29 mouse cellular contexts compared by ENCODE assay signal in the genomic region with DNA sequence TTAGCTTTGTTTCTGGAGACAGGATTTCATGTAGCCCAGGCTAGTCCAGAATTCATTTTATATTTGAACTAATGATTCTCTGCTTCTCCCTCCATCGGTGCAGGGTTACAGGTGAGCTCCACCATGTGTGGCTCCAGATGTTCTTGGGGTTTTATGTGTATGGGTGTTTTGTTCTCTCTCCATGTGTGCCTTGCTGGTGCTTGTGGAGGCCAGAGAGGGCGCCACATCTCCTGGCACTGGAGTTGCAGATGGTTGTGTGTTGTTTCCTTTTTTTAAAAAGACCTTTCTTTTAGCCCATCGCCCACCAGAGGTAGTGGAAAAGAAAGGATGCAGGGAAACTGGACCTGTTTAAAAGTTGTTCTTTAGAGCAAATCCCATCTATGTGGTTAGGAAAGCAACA. TPM values are rescaled to one million over a fixed set of nuclear protein-coding genes. Genes with fewer than 3 reads are reported as not detected.
DNase-seq lines count a peak whose midpoint lies in the region; ATAC-seq and TF ChIP-seq lines count a peak whose summit lies in the region.
"Had no signal": no experiment of that assay in that cellular context is flagged by ENCODE, and none has a peak within 500 bp of the region (broad histone marks: within the 10 kb centered on the region; RNA-seq: fewer than 3 reads in every experiment).

No protein-coding gene starts in this region.

- H3K4me3 ChIP-seq in forebrain, embryonic 16.5 days (replicated peaks; ENCODE audit: low read length) = no peak overlapping the region
- H3K4me3 ChIP-seq in forebrain, embryonic 10.5 days = no peak overlapping the region
- H3K4me3 ChIP-seq in left cerebral cortex, adult 2 months = no peak overlapping the region
- H3K4me3 ChIP-seq in E14TG2a.4 (replicated peaks; ENCODE audit: low read length) (no peak overlapping the region), MEL (ENCODE audit: control insufficient read depth in 1 of 2, insufficient read depth in 1 of 2, low read depth in 2 of 2, low read length in 2 of 2) (no peak overlapping the region)
- H3K4me3 ChIP-seq: embryonic facial prominence, embryonic 13.5 days; heart, embryonic 13.5 days; limb, embryonic 10.5 days; limb, embryonic 15.5 days; lung, embryonic 15.5 days; midbrain, embryonic 13.5 days; stomach, embryonic 15.5 days had no signal

- no peak for TF ChIP-seq POLR2A in MEL (IDR thresholded peaks at IDR 0.05; ENCODE audit: control insufficient read depth in 1 of 2, insufficient read depth in 1 of 2, low read depth in 1 of 2, low read length in 2 of 2, poor library complexity in 1 of 2)

- no peak for ATAC-seq in forebrain, embryonic 16.5 days
- ATAC-seq: hindbrain, embryonic 16.5 days; midbrain, embryonic 13.5 days had no signal

- no peaks in the 10 kb centered on the region for H3K9me3 ChIP-seq in forebrain, embryonic 16.5 days (ENCODE audit: control insufficient read depth, low read length)
- H3K9me3 ChIP-seq in forebrain, embryonic 10.5 days = no peaks in the 10 kb centered on the region
- H3K9me3 ChIP-seq in E14TG2a.4 (ENCODE audit: low read length) = no peaks in the 10 kb centered on the region
- no peaks in the 10 kb centered on the region for H3K9me3 ChIP-seq in MEL (replicated peaks; ENCODE audit: insufficient read depth, low read length)
- H3K9me3 ChIP-seq: embryonic facial prominence, embryonic 13.5 days; heart, embryonic 13.5 days; limb, embryonic 10.5 days; limb, embryonic 15.5 days; lung, embryonic 15.5 days; midbrain, embryonic 13.5 days; stomach, embryonic 15.5 days had no signal

- WGBS in forebrain, embryonic 16.5 days = 83% methylated on average over 3 of the region's 3 CpGs
- WGBS in forebrain, embryonic 10.5 days = 80% methylated on average over 3 of the region's 3 CpGs

- H3K36me3 ChIP-seq in forebrain, embryonic 16.5 days (ENCODE audit: control insufficient read depth, insufficient read depth) = no peaks in the 10 kb centered on the region
- H3K36me3 ChIP-seq in forebrain, embryonic 10.5 days (replicated peaks) = no peaks in the 10 kb centered on the region
- no peaks in the 10 kb centered on the region for H3K36me3 ChIP-seq in E14TG2a.4 (ENCODE audit: insufficient read depth, low read length)
- no peaks in the 10 kb centered on the region for H3K36me3 ChIP-seq in MEL (ENCODE audit: control insufficient read depth in 1 of 2, insufficient read depth in 2 of 2, low read length in 2 of 2)
- H3K36me3 ChIP-seq: embryonic facial prominence, embryonic 13.5 days; heart, embryonic 13.5 days; limb, embryonic 10.5 days; limb, embryonic 15.5 days; lung, embryonic 15.5 days; midbrain, embryonic 13.5 days; stomach, embryonic 15.5 days had no signal

- H3K4me1 ChIP-seq in forebrain, embryonic 16.5 days (replicated peaks; ENCODE audit: control insufficient read depth, insufficient read depth, low read length) = peaks cover 7% of the 10 kb centered on the region
- H3K4me1 ChIP-seq in forebrain, embryonic 10.5 days = peaks cover 6% of the 10 kb centered on the region; the same call in 1 of the 2 replicates
- H3K4me1 ChIP-seq in E14TG2a.4 (replicated peaks; ENCODE audit: low read depth, low read length) (peaks cover 52% of the 10 kb centered on the region), MEL (ENCODE audit: control insufficient read depth in 1 of 2, insufficient read depth in 2 of 2, low read length in 2 of 2) (0 out of 4 replicates have a peak, but pooled peaks cover 0 to 2% of the 10 kb centered on the region in 2 experiments)
- H3K4me1 ChIP-seq: heart, embryonic 13.5 days; lung, embryonic 15.5 days; midbrain, embryonic 13.5 days; stomach, embryonic 15.5 days had no signal

- H3K27ac ChIP-seq in forebrain, embryonic 16.5 days (ENCODE audit: low read length) = peak overlapping the region; percentile 41; the same call in 1 of the 2 replicates
- no peak overlapping the region for H3K27ac ChIP-seq in forebrain, embryonic 10.5 days
- H3K27ac ChIP-seq in left cerebral cortex, adult 2 months = no peak overlapping the region
- H3K27ac ChIP-seq in MEL (ENCODE audit: control insufficient read depth, low read depth, low read length) = no peak overlapping the region
- H3K27ac ChIP-seq: embryonic facial prominence, embryonic 13.5 days; heart, embryonic 13.5 days; limb, embryonic 10.5 days; limb, embryonic 15.5 days; liver, embryonic 14.5 days; lung, embryonic 15.5 days; midbrain, embryonic 13.5 days; stomach, embryonic 15.5 days had no signal

- DNase-seq in forebrain, embryonic 10.5 days (ENCODE audit: extremely low spot score, low spot score) = no peak
- no peak for DNase-seq in left cerebral cortex, adult 2 months (ENCODE audit: extremely low spot score in 1 of 2, low spot score in 2 of 2)
- no peak for DNase-seq in left cerebral cortex, postnatal 4 days
- no peak for DNase-seq in MEL (ENCODE audit: low read depth, low spot score)
- DNase-seq in heart, postnatal 36 days = no peak
- no peak for DNase-seq in cerebellum, postnatal 14 days
- DNase-seq: adrenal gland, postnatal 25 days; cerebellum, adult 11-12 months; cerebellum, adult 9-11 months; gastrocnemius, postnatal 10 days; heart, postnatal 10 days; kidney, adult 9 months; lung, postnatal 36 days; right cerebral cortex, postnatal 25 days; thymus, postnatal 14 days had no signal

- H3K27me3 ChIP-seq in forebrain, embryonic 16.5 days (replicated peaks; ENCODE audit: control insufficient read depth, insufficient read depth, low read length) = no peaks in the 10 kb centered on the region
- H3K27me3 ChIP-seq in forebrain, embryonic 10.5 days (ENCODE audit: poor library complexity, severe bottlenecking) = peaks cover 5% of the 10 kb centered on the region
- no peaks in the 10 kb centered on the region for H3K27me3 ChIP-seq in E14TG2a.4 (ENCODE audit: insufficient read depth, low read length)
- peaks cover 14 to 17% of the 10 kb centered on the region in 2 experiments for H3K27me3 ChIP-seq in MEL (ENCODE audit: control insufficient read depth in 1 of 2, insufficient read depth in 2 of 2, low read length in 2 of 2)
- H3K27me3 ChIP-seq: stomach, embryonic 15.5 days had no signal

- intact Hi-C loops in left cerebral cortex, adult 2 months (cut with DNase I) = no loop called here
- intact Hi-C loops in left cerebral cortex, postnatal 4 days (cut with DNase I) = loop anchor here (10.0 kb wide), 2 partner anchors 223 to 413 kb away; no protein-coding TSS in a partner anchor
- intact Hi-C loops in heart, postnatal 36 days (cut with DNase I) = no loop called here

- H3K79me2 ChIP-seq in MEL (ENCODE audit: control insufficient read depth, insufficient read depth, low read length, poor library complexity) = no peaks in the 10 kb centered on the region

- TF ChIP-seq RAD21 in MEL (IDR thresholded peaks at IDR 0.05; ENCODE audit: low read depth, low read length) = no peak

- TF ChIP-seq EP300 in MEL (IDR thresholded peaks at IDR 0.05; ENCODE audit: low read depth in 1 of 2, low read length in 2 of 2) = no peak

- no peak overlapping the region for H3K9ac ChIP-seq in forebrain, embryonic 16.5 days (replicated peaks; ENCODE audit: low read depth, low read length)
- no peak overlapping the region for H3K9ac ChIP-seq in MEL (ENCODE audit: control insufficient read depth, low read depth, low read length, poor library complexity, severe bottlenecking)
- H3K9ac ChIP-seq: embryonic facial prominence, embryonic 13.5 days; heart, embryonic 13.5 days; limb, embryonic 15.5 days; liver, embryonic 14.5 days; lung, embryonic 15.5 days; midbrain, embryonic 13.5 days; stomach, embryonic 15.5 days had no signal

- peak; percentile 1; the same call in 1 of the 2 replicates for TF ChIP-seq CTCF in left cerebral cortex, adult 2 months (IDR thresholded peaks at IDR 0.05)
- TF ChIP-seq CTCF in E14TG2a.4 (conservative IDR thresholded peaks at IDR 0.05; ENCODE audit: low read length) = peak; percentile 49
- TF ChIP-seq CTCF in MEL (IDR thresholded peaks at IDR 0.05 in 2 of 3, conservative IDR thresholded peaks at IDR 0.05 in 1 of 3; ENCODE audit: control insufficient read depth in 1 of 3, insufficient read depth in 1 of 3, low read depth in 2 of 3, low read length in 3 of 3, poor library complexity in 1 of 3, severe bottlenecking in 1 of 3) = peak; percentile 21 to 43 (median 38); a peak in 5 of 6 replicates

- no peak overlapping the region for H3K4me2 ChIP-seq in forebrain, embryonic 16.5 days (ENCODE audit: low read length)
- H3K4me2 ChIP-seq: embryonic facial prominence, embryonic 13.5 days; heart, embryonic 13.5 days; limb, embryonic 15.5 days; lung, embryonic 15.5 days; midbrain, embryonic 13.5 days; stomach, embryonic 15.5 days had no signal

TF ChIP-seq in MEL, 35 proteins besides CTCF, POLR2A, EP300 and RAD21 (continues in another document):
- TF ChIP-seq GATA1 (IDR thresholded peaks at IDR 0.05; ENCODE audit: low read depth, low read length) (no peak), NELFE (IDR thresholded peaks at IDR 0.05; ENCODE audit: low read depth, low read length) (no peak), TCF12 (IDR thresholded peaks at IDR 0.05; ENCODE audit: low read depth, low read length) (no peak), MXI1 (IDR thresholded peaks at IDR 0.05; ENCODE audit: low read depth, low read length) (no peak), MYB (IDR thresholded peaks at IDR 0.05; ENCODE audit: low read depth, low read length) (no peak), E2F4 (IDR thresholded peaks at IDR 0.05; ENCODE audit: borderline replicate concordance, low read depth, low read length) (no peak), MEF2A (IDR thresholded peaks at IDR 0.05; ENCODE audit: extremely low read depth, insufficient replicate concordance, low read depth, low read length, poor library complexity, severe bottlenecking) (no peak), ETS1 (IDR thresholded peaks at IDR 0.05; ENCODE audit: low read depth, low read length) (no peak), BHLHE40 (IDR thresholded peaks at IDR 0.05; ENCODE audit: borderline replicate concordance, low read depth, low read length) (no peak)

RNA-seq across cellular contexts. Expression of gene Nxph3, which starts 13.9 kb away (rescaled TPM):
- 7.5 and 7.6 TPM in 2 replicates for polyA plus RNA-seq in forebrain, embryonic 16.5 days (2015; fragmentation: Nextera tagmentation; extraction: Ambion mirVana)
- 0.31 and 0.36 TPM in 2 replicates for polyA plus RNA-seq in forebrain, embryonic 10.5 days (2016; fragmentation: Nextera tagmentation; extraction: Ambion mirVana)
- total RNA-seq in left cerebral cortex, adult 2 months (2021) = 10 to 100 TPM; 19.8 to 26.5 TPM
- 10 to 100 TPM; 40.2 to 44.0 TPM for total RNA-seq in left cerebral cortex, postnatal 4 days (2021)
- total RNA-seq in MEL (2012; rRNA removed) = not detected in 2 replicates
- polyA plus RNA-seq in MEL (2012; ENCODE audit: insufficient read depth in 1 of 2, insufficient read length in 2 of 2, low read depth in 1 of 2, low replicate concordance in 2 of 2, missing spikeins in 1 of 2) = not detected
- under 1 TPM; 0.64 to 0.68 TPM for total RNA-seq in heart, postnatal 36 days (2021)
- total RNA-seq: common myeloid progenitor, adult 5-6 weeks; megakaryocyte, adult 5-6 weeks; neutrophil, adult 5-6 weeks had no signal

RNA-seq across cellular contexts. Expression of gene Ngfr, which starts 59.3 kb away (rescaled TPM):
- polyA plus RNA-seq in forebrain, embryonic 16.5 days (2015; fragmentation: Nextera tagmentation; extraction: Ambion mirVana) = 8.2 and 8.7 TPM in 2 replicates
- 12.3 and 14.6 TPM in 2 replicates for polyA plus RNA-seq in forebrain, embryonic 10.5 days (2016; fragmentation: Nextera tagmentation; extraction: Ambion mirVana)
- 1 to 10 TPM in 1 of 2 experiments, under 1 TPM in 1; 0.93 to 1.3 TPM for total RNA-seq in left cerebral cortex, adult 2 months (2021)
- 1 to 10 TPM; 4.2 to 8.1 TPM for total RNA-seq in left cerebral cortex, postnatal 4 days (2021)
- total RNA-seq in MEL (2012; rRNA removed) = not detected in 2 replicates
- polyA plus RNA-seq in MEL (2012; ENCODE audit: insufficient read depth in 1 of 2, insufficient read length in 2 of 2, low read depth in 1 of 2, low replicate concordance in 2 of 2, missing spikeins in 1 of 2) = not detected
- under 1 TPM; 0.33 to 0.92 TPM for total RNA-seq in heart, postnatal 36 days (2021)
- total RNA-seq: common myeloid progenitor, adult 5-6 weeks had no signal

Comparison
In these comparisons a context has a peak if more than half of its experiments do, and no peak if none do; other contexts are left out.
1. RNA of gene Nxph3, which starts 13.9 kb away (total RNA-seq): 40.2 to 44.0 TPM in left cerebral cortex, postnatal 4 days and 19.8 to 26.5 TPM in left cerebral cortex, adult 2 months; 0.64 to 0.68 TPM in heart, postnatal 36 days and not detected in MEL; every median in the first group is over 10 times any median in the second.
2. Peak in every context shown above with its lines, with median percentiles within 50 percentile points of each other: CTCF ChIP-seq.